Mouse (Mus musculus) brain, embryonic 14.5 days (tissue): Measurements from ENCODE around the gene Pvr.

Experiments
- CTCF ChIP-seq: fragments of 200-500 bp; IDR thresholded peaks from 2 replicates; pipeline ENCODE4 v1.5.1; 2012; ENCODE audit warnings: inconsistent platforms, mild to moderate bottlenecking, moderate library complexity, borderline replicate concordance; ENCODE audit not compliant: insufficient read depth, insufficient read length; ENCODE audit errors: extremely low read depth
- POLR2A ChIP-seq: fragments of 200-500 bp; IDR thresholded peaks from 2 replicates; pipeline ENCODE4 v1.6.1; 2012; ENCODE audit warnings: mild to moderate bottlenecking, inconsistent platforms, borderline replicate concordance; ENCODE audit not compliant: poor library complexity, insufficient read depth, insufficient read length, severe bottlenecking; ENCODE audit errors: extremely low read depth

- TF ChIP-seq POLR2A: no peak
- peak; percentile 59; the same call in 1 of the 2 replicates for TF ChIP-seq CTCF
Measured at GRCm38 (mm10) chr7:19889881-19890280, 31.1 kb downstream of the Pvr start.
